Mouse (Mus musculus) ES-Bruce4 (cell line): ENCODE data around the gene Adck2.

ENCODE experiments used
- CTCF ChIP-seq: IDR thresholded peaks from one replicate; pipeline ENCODE4 v1.8.1; 2011; ENCODE audit warnings: low read depth, low read length
- EP300 ChIP-seq: IDR thresholded peaks from 2 replicates; pipeline ENCODE4 v1.6.1; 2011; ENCODE audit warnings: low read depth, low read length; ENCODE audit not compliant: insufficient read depth

DNA sequence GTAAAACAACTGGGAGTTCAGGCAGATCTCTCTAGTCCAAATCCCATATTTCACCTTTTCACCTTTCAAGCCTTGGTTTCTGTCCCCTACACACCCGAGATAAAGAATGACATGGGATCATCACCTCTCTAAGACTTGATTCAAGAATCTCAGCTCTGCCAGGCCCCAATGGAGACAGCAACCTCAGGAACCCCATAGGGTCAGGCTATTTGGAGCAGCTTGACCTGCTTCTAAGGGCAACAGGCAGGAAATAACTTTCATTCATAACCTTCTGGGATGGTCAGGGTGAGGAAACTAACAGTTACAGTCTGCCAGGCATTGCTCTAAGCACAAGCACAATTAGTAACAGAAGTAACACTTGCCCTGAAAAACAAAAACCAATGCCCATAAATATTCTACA, 37.1 kb upstream of the Adck2 start:
- TF ChIP-seq EP300 (no peak), CTCF (no peak)
